Mouse (Mus musculus) cerebellum, adult 2 months (tissue): Measurements from ENCODE around the gene Hoxb3. TPM values are rescaled to one million over a fixed set of nuclear protein-coding genes. Genes with fewer than 3 reads are reported as not detected.
A peak's percentile ranks its signal among the peaks of the same experiment; 100 is the strongest.

Experiments used
- DNase-seq, 2 experiments: peaks; one replicate each; pipeline ENCODE4 v3.0.0; 2021
- H3K27ac ChIP-seq: fragments of 200-500 bp; 2 replicates; pipeline ENCODE4 v1.5.1; 2012; ENCODE audit warnings: low read length, control low read depth, inconsistent platforms; ENCODE audit not compliant: insufficient read depth
- H3K27me3 ChIP-seq: fragments of 200-500 bp; 2 replicates; pipeline ENCODE4 v1.6.1; 2012; ENCODE audit warnings: inconsistent platforms, mild to moderate bottlenecking, low read length, moderate library complexity; ENCODE audit not compliant: control insufficient read depth, insufficient read depth
- H3K4me1 ChIP-seq: fragments of 200-500 bp; 2 replicates; pipeline ENCODE4 v1.6.1; 2011; ENCODE audit warnings: low read length; ENCODE audit not compliant: control insufficient read depth, insufficient read depth
- H3K4me3 ChIP-seq: fragments of 200-500 bp; replicated peaks from 2 replicates; pipeline ENCODE3; 2011; ENCODE audit warnings: mild to moderate bottlenecking, low read depth, low read length, control low read depth; ENCODE audit not compliant: insufficient read depth
- CTCF ChIP-seq: fragments of 200-500 bp; IDR thresholded peaks from 2 replicates; pipeline ENCODE4 v1.5.1; 2011; ENCODE audit warnings: low read depth, mild to moderate bottlenecking, control low read depth, low read length, moderate library complexity, borderline replicate concordance; ENCODE audit not compliant: insufficient read depth
- POLR2A ChIP-seq: fragments of 200-500 bp; IDR thresholded peaks from 2 replicates; pipeline ENCODE4 v1.6.1; 2011; ENCODE audit warnings: low read length, control low read depth, borderline replicate concordance; ENCODE audit not compliant: insufficient read depth
- WGBS: fragments of 180-500 bp; shearing (Covaris S2); methylation state at CpG from one replicate; pipeline ENCODE4 v1.1.7; 2018; 5-methylcytosine and 5-hydroxymethylcytosine counted together
- polyA plus RNA-seq: library from polyadenylated mRNA; depleted of rRNA; stranded (reverse); fragments of >200 nt; gene quantifications from 2 replicates; pipeline ENCODE4 v1.2.3, GENCODE M21; 2012

The Hoxb3 gene
- polyA plus RNA-seq, 1 experiment, result 5.5 TPM

DNA sequence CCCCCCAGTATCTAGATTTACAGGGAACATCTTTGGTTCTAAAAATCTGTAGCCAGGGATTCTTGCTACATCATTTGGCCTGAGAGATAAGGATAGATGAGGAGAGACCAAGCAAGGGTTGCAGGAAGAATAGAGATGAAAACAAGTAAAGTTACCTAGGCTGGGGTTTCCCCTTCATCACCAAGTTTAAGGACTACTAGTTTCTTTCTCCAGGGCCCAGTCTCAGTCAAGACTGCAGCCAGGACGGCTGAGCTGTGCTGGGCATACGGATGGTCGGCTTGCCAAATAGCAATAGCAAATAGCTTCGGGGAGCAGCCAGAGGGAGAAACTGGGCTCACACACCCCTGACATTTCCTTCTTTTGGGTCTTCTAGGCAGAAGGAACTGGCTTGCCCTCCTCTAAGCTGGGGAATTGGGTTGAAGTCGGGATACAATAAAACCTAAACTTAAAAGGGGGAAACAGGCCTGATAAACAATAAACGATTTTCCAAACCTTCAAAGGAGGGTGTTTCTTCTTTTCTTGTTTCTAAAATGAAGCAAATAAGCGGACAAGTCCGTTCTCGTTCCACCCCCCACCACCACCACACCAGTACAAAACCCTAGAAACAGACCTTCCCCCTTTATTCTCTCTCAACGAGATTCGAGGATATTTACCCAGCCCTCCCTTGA is 25.0 kb upstream of the Hoxb3 start:
- no peak for DNase-seq

DNA sequence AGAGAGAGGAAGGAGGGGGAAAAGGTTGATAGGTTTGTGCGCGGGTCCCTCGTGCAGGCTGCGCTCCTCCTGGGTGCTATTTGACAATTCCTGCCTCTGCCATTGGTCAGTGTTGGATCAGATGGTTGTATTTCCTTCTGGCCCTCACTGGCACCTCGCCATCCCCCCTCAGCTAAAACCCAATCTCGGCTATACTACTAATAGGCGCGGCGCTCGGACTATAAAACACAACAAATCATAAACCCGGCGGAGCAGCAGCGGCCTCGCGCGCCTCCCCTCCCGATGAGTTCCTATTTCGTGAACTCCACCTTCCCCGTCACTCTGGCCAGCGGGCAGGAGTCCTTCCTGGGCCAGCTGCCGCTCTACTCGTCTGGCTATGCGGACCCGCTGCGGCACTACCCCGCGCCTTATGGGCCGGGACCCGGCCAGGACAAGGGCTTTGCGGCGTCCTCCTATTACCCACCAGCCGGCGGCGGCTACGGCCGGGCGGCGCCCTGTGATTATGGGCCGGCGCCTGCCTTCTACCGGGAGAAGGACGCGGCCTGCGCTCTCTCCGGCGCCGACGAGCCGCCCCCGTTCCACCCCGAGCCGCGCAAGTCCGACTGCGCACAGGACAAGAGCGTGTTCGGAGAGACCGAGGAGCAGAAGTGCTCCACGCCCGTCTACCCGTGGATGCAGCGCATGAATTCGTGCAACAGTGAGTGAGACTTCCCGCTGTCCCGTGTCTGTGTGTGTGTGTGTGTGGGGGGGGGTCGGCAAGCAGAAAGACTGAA is 24.0 kb upstream of the Hoxb3 start:
- Histone ChIP-seq H3K4me3 (no peak overlapping the region), H3K4me1 (no peaks in the 10 kb centered on the region), H3K27ac (no peak overlapping the region), H3K27me3 (peaks cover 21% of the 10 kb centered on the region; the same call in 1 of the 2 replicates)
- TF ChIP-seq CTCF, result no peak
- TF ChIP-seq POLR2A, result no peak
- 2% methylated on average over 66 of the region's 66 CpGs for WGBS
- no peak for DNase-seq

More for the DNA sequence above, 25.0 kb upstream of the Hoxb3 start:
- TF ChIP-seq POLR2A (no peak), CTCF (no peak)
- no peaks in the 10 kb centered on the region for H3K4me1 ChIP-seq
- H3K4me3 ChIP-seq, result no peak overlapping the region
- no peak overlapping the region for H3K27ac ChIP-seq
- H3K27me3 ChIP-seq, result peaks cover 24% of the 10 kb centered on the region; the same call in 1 of the 2 replicates
- WGBS, result 5% methylated on average over 11 of the region's 11 CpGs

DNA sequence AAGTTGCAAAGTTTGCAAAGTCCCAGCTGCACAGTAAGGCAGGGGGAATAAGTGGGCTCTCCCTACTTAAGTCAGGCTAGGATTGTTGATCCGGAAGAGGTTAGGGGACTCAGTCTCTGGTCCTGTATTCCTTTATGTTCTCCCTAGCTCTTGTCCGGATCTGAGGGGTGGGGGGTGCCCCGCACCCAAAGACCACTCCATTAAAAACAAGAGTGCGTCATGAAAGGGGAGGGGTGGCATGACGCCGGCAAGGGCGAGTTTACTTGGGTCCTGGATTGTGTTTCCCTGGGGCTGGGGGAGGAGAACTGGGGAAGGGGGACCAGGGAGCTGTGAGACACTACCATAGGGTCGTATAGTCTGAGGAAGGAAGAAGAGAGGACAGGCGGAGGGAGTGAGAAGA is 23.3 kb upstream of the Hoxb3 start:
- H3K4me3 ChIP-seq, result no peak overlapping the region
- DNase-seq, result no peak
- no peak overlapping the region for H3K27ac ChIP-seq
- 3% methylated on average over 9 of the region's 9 CpGs for WGBS
- H3K4me1 ChIP-seq, result no peaks in the 10 kb centered on the region
- H3K27me3 ChIP-seq, result peaks cover 21% of the 10 kb centered on the region; the same call in 1 of the 2 replicates
- TF ChIP-seq POLR2A (no peak), CTCF (no peak)

DNA sequence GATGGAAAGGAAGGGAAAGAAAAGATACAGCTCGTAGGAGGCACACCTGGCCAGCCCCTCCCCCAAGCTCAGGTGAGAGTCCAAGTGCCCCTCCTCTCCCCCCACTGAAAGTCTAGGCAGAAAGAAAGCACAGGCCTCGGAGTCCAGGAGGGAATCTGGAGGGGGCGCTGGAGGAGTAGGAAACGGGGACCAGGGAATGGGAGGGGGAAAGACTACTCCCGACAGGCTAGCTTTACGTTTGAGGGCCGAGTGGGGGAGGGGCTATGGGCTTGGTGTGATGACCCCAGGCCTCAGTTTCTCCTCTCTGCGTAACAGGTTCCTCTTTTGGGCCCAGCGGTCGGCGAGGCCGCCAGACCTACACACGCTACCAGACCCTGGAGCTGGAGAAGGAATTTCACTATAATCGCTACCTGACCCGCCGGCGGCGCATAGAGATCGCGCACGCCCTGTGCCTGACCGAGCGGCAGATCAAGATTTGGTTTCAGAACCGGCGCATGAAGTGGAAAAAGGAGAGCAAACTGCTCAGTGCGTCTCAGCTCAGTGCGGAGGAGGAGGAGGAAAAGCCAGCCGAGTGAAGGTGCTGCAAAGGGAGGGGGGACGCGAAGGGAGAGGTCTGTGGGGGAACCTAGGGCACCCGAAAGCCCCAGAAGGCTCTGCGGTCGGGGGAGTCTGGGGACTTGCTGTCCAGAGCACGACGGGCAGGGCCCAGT is 22.6 kb upstream of the Hoxb3 start:
- 2% methylated on average over 35 of the region's 35 CpGs for WGBS
- Histone ChIP-seq H3K27me3 (peaks cover 20% of the 10 kb centered on the region; the same call in 1 of the 2 replicates), H3K27ac (no peak overlapping the region)

DNA sequence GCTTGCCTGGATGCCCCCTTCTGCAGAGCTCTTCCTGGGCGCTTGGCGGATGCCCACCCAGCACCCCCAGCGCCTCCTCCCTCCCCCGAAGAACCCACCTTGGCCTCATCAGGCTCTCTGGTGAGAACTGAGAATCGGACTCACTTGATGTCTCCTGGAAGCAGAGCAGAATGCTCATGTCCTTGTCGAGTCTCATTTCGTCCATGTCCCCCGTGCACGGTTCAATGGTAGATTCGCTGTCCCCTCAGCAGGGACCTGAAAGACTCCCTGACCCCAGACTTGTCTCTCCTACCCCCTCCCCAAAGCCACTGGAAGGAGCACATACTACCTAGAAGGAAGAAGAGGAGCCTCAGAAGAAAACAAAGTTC is 22.1 kb upstream of the Hoxb3 start:
- 7% methylated on average over 10 of the region's 10 CpGs for WGBS
- no peaks in the 10 kb centered on the region for H3K4me1 ChIP-seq

More for the DNA sequence above, 22.6 kb upstream of the Hoxb3 start:
- Histone ChIP-seq H3K4me3 (no peak overlapping the region), H3K4me1 (no peaks in the 10 kb centered on the region)
- DNase-seq, result no peak
- no peak for TF ChIP-seq POLR2A
- no peak for TF ChIP-seq CTCF

DNA sequence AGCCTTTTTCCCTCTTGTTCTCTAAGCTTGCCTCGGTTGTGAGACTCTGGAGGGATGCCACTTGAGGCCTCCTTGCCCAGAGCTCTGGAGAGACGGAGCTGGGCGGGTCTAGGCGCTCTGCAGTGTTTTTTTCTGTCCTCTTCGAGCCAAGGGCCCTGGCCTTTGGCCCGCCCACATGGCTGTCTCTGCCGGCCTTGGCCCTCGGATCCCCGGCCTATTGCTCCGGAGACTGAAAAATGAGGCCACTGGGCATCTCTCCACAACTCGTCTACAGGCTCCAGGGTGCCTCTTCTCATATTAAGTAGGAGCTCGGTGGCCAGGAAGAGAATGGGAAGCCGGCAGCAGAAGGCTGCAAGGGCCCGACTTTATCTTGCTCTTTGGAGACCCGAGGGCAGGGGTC is 21.3 kb upstream of the Hoxb3 start:
- TF ChIP-seq CTCF (no peak), POLR2A (no peak)
- DNase-seq, result peak in 1 of 2 experiments; percentile 51
- Histone ChIP-seq H3K27ac (no peak overlapping the region), H3K4me3 (no peak overlapping the region), H3K4me1 (no peaks in the 10 kb centered on the region), H3K27me3 (peaks cover 20% of the 10 kb centered on the region; the same call in 1 of the 2 replicates)
- WGBS, result 2% methylated on average over 15 of the region's 15 CpGs

More for the DNA sequence above, 22.1 kb upstream of the Hoxb3 start:
- H3K4me3 ChIP-seq, result no peak overlapping the region
- DNase-seq, result no peak
- TF ChIP-seq CTCF, result no peak
- no peak for TF ChIP-seq POLR2A
- peaks cover 20% of the 10 kb centered on the region; the same call in 1 of the 2 replicates for H3K27me3 ChIP-seq
- H3K27ac ChIP-seq, result no peak overlapping the region

DNA sequence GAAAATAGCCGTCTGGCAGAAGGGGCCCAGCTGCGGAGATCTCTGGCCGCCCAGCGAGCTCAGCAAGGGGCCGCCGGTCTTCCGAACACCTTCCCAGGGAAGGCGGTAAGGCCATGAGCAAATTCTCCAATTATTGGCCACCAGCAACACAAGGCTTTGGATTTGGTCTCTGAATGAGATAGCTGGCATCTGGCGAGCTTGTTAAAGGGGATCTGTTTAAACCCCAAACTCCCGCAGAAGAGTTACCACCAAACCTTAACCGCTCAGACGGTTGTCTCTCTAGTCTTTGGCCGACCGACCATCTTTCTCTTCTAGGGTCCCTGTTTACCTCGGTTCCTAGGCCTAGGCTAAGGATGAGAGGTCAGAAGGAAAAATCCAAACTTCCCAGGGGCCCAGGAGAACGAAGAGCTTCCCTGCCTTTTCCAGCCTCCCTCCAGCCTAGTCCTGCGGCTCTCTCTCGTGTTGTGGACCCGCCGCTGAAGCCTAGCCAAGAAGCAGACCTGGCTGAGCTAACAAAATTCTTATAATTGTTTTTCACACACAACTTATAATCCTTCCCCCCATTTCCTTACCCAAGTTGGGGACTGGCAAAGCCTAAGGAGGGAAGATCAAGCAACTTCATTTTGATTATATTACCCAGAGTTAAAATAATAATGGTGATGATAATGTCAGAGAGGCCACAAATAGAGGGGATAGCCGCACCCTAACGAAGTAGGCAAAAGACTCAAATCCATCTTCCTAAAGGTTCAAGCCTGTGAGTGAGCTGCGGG is 20.6 kb upstream of the Hoxb3 start:
- Histone ChIP-seq H3K27me3 (peaks cover 18% of the 10 kb centered on the region; the same call in 1 of the 2 replicates), H3K27ac (no peak overlapping the region), H3K4me1 (no peaks in the 10 kb centered on the region), H3K4me3 (no peak overlapping the region)
- WGBS, result 7% methylated on average over 23 of the region's 23 CpGs
- no peak for DNase-seq
- no peak for TF ChIP-seq POLR2A
- no peak for TF ChIP-seq CTCF
